8 mouse cellular contexts compared by ENCODE assay signal in the genomic region with DNA sequence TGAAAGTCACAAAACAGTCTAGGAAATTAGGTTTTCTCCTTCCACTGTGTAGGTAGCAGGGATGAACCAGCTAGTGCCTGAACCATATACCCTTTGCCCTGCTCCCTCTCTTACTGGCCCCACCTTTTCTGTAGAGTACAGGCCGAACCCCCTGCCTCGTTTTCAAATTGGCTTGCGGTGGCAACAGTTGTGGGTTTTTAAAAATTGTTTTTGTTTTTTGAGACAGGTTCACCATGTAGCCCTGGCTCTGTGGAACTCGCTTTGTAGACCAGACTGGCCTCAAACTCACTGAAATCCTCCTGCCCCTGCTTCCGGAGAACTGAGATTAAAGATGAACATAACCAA. TPM values are rescaled to one million over a fixed set of nuclear protein-coding genes. Genes with fewer than 3 reads are reported as not detected.
DNase-seq lines count a peak whose midpoint lies in the region; ATAC-seq and TF ChIP-seq lines count a peak whose summit lies in the region.

No protein-coding gene starts in this region.

- ATAC-seq in hindbrain, embryonic 15.5 days (ENCODE audit: low FRiP score, low read depth), result peak; percentile 50
- peak; percentile 65 for ATAC-seq in midbrain, embryonic 13.5 days

- peak overlapping the region; percentile 50 for H3K4me3 ChIP-seq in layer of hippocampus, adult 2 months
- peak overlapping the region; percentile 13; the same call in 1 of the 2 replicates for H3K4me3 ChIP-seq in cortical plate, adult 2 months (ENCODE audit: insufficient read depth, low read length)
- peak overlapping the region; percentile 76 for H3K4me3 ChIP-seq in hindbrain, embryonic 15.5 days
- H3K4me3 ChIP-seq in midbrain, embryonic 13.5 days (replicated peaks), result peak overlapping the region; percentile 95

- no peaks in the 10 kb centered on the region for H3K9me3 ChIP-seq in hindbrain, embryonic 15.5 days
- H3K9me3 ChIP-seq in midbrain, embryonic 13.5 days, result no peaks in the 10 kb centered on the region

- no peak for DNase-seq in layer of hippocampus, adult 2 months (ENCODE audit: low spot score in 2 of 2)
- DNase-seq in layer of hippocampus, adult 9-11 months, result no peak
- DNase-seq in left cerebral cortex, postnatal 10 days (ENCODE audit: extremely low spot score in 1 of 2, low spot score in 2 of 2), result no peak
- DNase-seq in testis, postnatal 10 days (ENCODE audit: low spot score), result no peak
- DNase-seq in frontal cortex, postnatal 10 days (ENCODE audit: low spot score in 2 of 2), result no peak

- 10% methylated on average over 5 of the region's 5 CpGs for WGBS in hindbrain, embryonic 15.5 days
- WGBS in midbrain, embryonic 13.5 days, result 7% methylated on average over 5 of the region's 5 CpGs

- H3K4me1 ChIP-seq in cortical plate, adult 2 months (ENCODE audit: control insufficient read depth, insufficient read depth, low read length), result peaks cover 5% of the 10 kb centered on the region
- H3K4me1 ChIP-seq in hindbrain, embryonic 15.5 days (replicated peaks), result peaks cover 45% of the 10 kb centered on the region
- H3K4me1 ChIP-seq in midbrain, embryonic 13.5 days (replicated peaks), result peaks cover 35% of the 10 kb centered on the region

- peaks cover 6% of the 10 kb centered on the region; the same call in 1 of the 2 replicates for H3K36me3 ChIP-seq in hindbrain, embryonic 15.5 days
- H3K36me3 ChIP-seq in midbrain, embryonic 13.5 days, result peaks cover 20% of the 10 kb centered on the region

- H3K4me2 ChIP-seq in hindbrain, embryonic 15.5 days, result peak overlapping the region; percentile 87
- peak overlapping the region; percentile 67 for H3K4me2 ChIP-seq in midbrain, embryonic 13.5 days (replicated peaks)

- no peak for TF ChIP-seq POLR2A in cortical plate, adult 2 months (IDR thresholded peaks at IDR 0.05; ENCODE audit: extremely low read depth, insufficient read depth, low read length)

- H3K27me3 ChIP-seq in hindbrain, embryonic 15.5 days, result no peaks in the 10 kb centered on the region
- no peaks in the 10 kb centered on the region for H3K27me3 ChIP-seq in midbrain, embryonic 13.5 days

- TF ChIP-seq CTCF in layer of hippocampus, adult 2 months (conservative IDR thresholded peaks at IDR 0.05), result no peak
- TF ChIP-seq CTCF in cortical plate, adult 2 months (IDR thresholded peaks at IDR 0.05; ENCODE audit: extremely low read depth, insufficient read depth, low read length), result no peak

- peak overlapping the region; percentile 49; the same call in 1 of the 2 replicates for H3K9ac ChIP-seq in hindbrain, embryonic 15.5 days
- peak overlapping the region; percentile 63 for H3K9ac ChIP-seq in midbrain, embryonic 13.5 days (replicated peaks)

- intact Hi-C loops in left cerebral cortex, postnatal 10 days (cut with DNase I), result no loop called here

- H3K27ac ChIP-seq in layer of hippocampus, adult 2 months, result peak overlapping the region; percentile 90
- peak overlapping the region; percentile 9; the same call in 1 of the 2 replicates for H3K27ac ChIP-seq in cortical plate, adult 2 months (ENCODE audit: insufficient read depth, low read length)
- H3K27ac ChIP-seq in hindbrain, embryonic 15.5 days (replicated peaks), result peak overlapping the region; percentile 79
- H3K27ac ChIP-seq in midbrain, embryonic 13.5 days, result peak overlapping the region; percentile 68

RNA-seq across cellular contexts. Expression of a gene that starts 0.3 kb away (rescaled TPM):
- total RNA-seq in layer of hippocampus, adult 2 months (2021), result 10 to 100 TPM; 29.4 to 29.5 TPM
- polyA plus RNA-seq in cortical plate, adult 2 months (2012; rRNA removed), result 21.3 and 22.5 TPM in 2 replicates
- 52.2 and 61.2 TPM in 2 replicates for polyA plus RNA-seq in hindbrain, embryonic 15.5 days (2015; fragmentation: Nextera tagmentation; extraction: Ambion mirVana)
- 60.0 and 60.9 TPM in 2 replicates for polyA plus RNA-seq in midbrain, embryonic 13.5 days (2015; fragmentation: Nextera tagmentation; extraction: Ambion mirVana)
- total RNA-seq in left cerebral cortex, postnatal 10 days (2021), result 10 to 100 TPM; 24.3 to 25.8 TPM

RNA-seq across cellular contexts. Expression of a gene that starts 8.4 kb away (rescaled TPM):
- total RNA-seq in layer of hippocampus, adult 2 months (2021), result 100 to 1,000 TPM; 907 to 909 TPM
- 1,040 and 1,088 TPM in 2 replicates for polyA plus RNA-seq in cortical plate, adult 2 months (2012; rRNA removed)
- 532 and 536 TPM in 2 replicates for polyA plus RNA-seq in hindbrain, embryonic 15.5 days (2015; fragmentation: Nextera tagmentation; extraction: Ambion mirVana)
- 565 and 579 TPM in 2 replicates for polyA plus RNA-seq in midbrain, embryonic 13.5 days (2015; fragmentation: Nextera tagmentation; extraction: Ambion mirVana)
- 1,000 to 10,000 TPM; 1,077 to 1,083 TPM for total RNA-seq in left cerebral cortex, postnatal 10 days (2021)

RNA-seq across cellular contexts. Expression of a gene that starts 14.7 kb away (rescaled TPM):
- 10 to 100 TPM; 73.6 to 78.4 TPM for total RNA-seq in layer of hippocampus, adult 2 months (2021)
- polyA plus RNA-seq in cortical plate, adult 2 months (2012; rRNA removed), result 71.2 and 77.1 TPM in 2 replicates
- polyA plus RNA-seq in hindbrain, embryonic 15.5 days (2015; fragmentation: Nextera tagmentation; extraction: Ambion mirVana), result 69.7 and 70.1 TPM in 2 replicates
- 48.4 and 67.3 TPM in 2 replicates for polyA plus RNA-seq in midbrain, embryonic 13.5 days (2015; fragmentation: Nextera tagmentation; extraction: Ambion mirVana)
- total RNA-seq in left cerebral cortex, postnatal 10 days (2021), result 10 to 100 TPM; 64.1 to 72.7 TPM

RNA-seq across cellular contexts. Expression of a gene that starts 15.6 kb away (rescaled TPM):
- total RNA-seq in layer of hippocampus, adult 2 months (2021), result not detected
- not detected in 2 replicates for polyA plus RNA-seq in cortical plate, adult 2 months (2012; rRNA removed)
- 0.13 and 0.31 TPM in 2 replicates for polyA plus RNA-seq in hindbrain, embryonic 15.5 days (2015; fragmentation: Nextera tagmentation; extraction: Ambion mirVana)
- polyA plus RNA-seq in midbrain, embryonic 13.5 days (2015; fragmentation: Nextera tagmentation; extraction: Ambion mirVana), result 0.12 and 0.15 TPM in 2 replicates
- not detected for total RNA-seq in left cerebral cortex, postnatal 10 days (2021)

RNA-seq across cellular contexts. Expression of a gene that starts 33.0 kb away (rescaled TPM):
- total RNA-seq in layer of hippocampus, adult 2 months (2021), result 100 to 1,000 TPM; 103 to 109 TPM
- 46.9 and 49.9 TPM in 2 replicates for polyA plus RNA-seq in cortical plate, adult 2 months (2012; rRNA removed)
- 15.3 and 16.2 TPM in 2 replicates for polyA plus RNA-seq in hindbrain, embryonic 15.5 days (2015; fragmentation: Nextera tagmentation; extraction: Ambion mirVana)
- 13.2 and 15.2 TPM in 2 replicates for polyA plus RNA-seq in midbrain, embryonic 13.5 days (2015; fragmentation: Nextera tagmentation; extraction: Ambion mirVana)
- 10 to 100 TPM; 38.7 to 42.6 TPM for total RNA-seq in left cerebral cortex, postnatal 10 days (2021)

Comparison
In these comparisons a context has a peak if more than half of its experiments do, and no peak if none do; other contexts are left out.
1. H3K27ac ChIP-seq: peak in every context shown above with its lines; median percentile 90 in layer of hippocampus, adult 2 months; 79 in hindbrain, embryonic 15.5 days; 68 in midbrain, embryonic 13.5 days; 9 in cortical plate, adult 2 months.
2. H3K4me3 ChIP-seq: peak in every context shown above with its lines; median percentile 95 in midbrain, embryonic 13.5 days; 76 in hindbrain, embryonic 15.5 days; 50 in layer of hippocampus, adult 2 months; 13 in cortical plate, adult 2 months.